Mouse (Mus musculus) thymus, adult 18-20 months (tissue): Measurements from ENCODE around the gene Pnpla2.
"Not testable (repeated sequence)": the region's sequence is repeated elsewhere in the genome, so short reads cannot be mapped to it uniquely, and the experiment has no call there.

ENCODE experiments used
- DNase-seq, 2 experiments: peaks; one replicate each; pipeline ENCODE4 v3.0.0; 2022; ENCODE audit warnings: mixed read lengths in 2 of 2

Pnpla2 gene

GRCm38 (mm10) chr7:141432186-141432611, 22.8 kb upstream of the Pnpla2 start:
- no peak for DNase-seq

- no peak for DNase-seq
These were observed 22.1 kb upstream of the Pnpla2 start for GRCm38 (mm10) chr7:141432741-141433516.

- no peak for DNase-seq
These were observed 21.2 kb upstream of the Pnpla2 start for GRCm38 (mm10) chr7:141433517-141434400.

GRCm38 (mm10) chr7:141434464-141434863, 20.5 kb upstream of the Pnpla2 start:
- DNase-seq = no peak

GRCm38 (mm10) chr7:141435129-141435855, 19.7 kb upstream of the Pnpla2 start:
- DNase-seq = no peak

GRCm38 (mm10) chr7:141435856-141436522, 19.0 kb upstream of the Pnpla2 start:
- no peak for DNase-seq

- no peak for DNase-seq
These were observed 18.5 kb upstream of the Pnpla2 start for GRCm38 (mm10) chr7:141436523-141436892.

GRCm38 (mm10) chr7:141437178-141438120, 17.5 kb upstream of the Pnpla2 start, which contains the start of gene Slc25a22:
Gene Slc25a22, minus strand, starts transcription at chr7:141437892.
- peak; percentile 73 for DNase-seq

GRCm38 (mm10) chr7:141438201-141438968, 16.6 kb upstream of the Pnpla2 start:
- no peak for DNase-seq

GRCm38 (mm10) chr7:141439140-141439679, 15.8 kb upstream of the Pnpla2 start:
- DNase-seq = no peak

- DNase-seq = no peak
These were observed 15.2 kb upstream of the Pnpla2 start for GRCm38 (mm10) chr7:141439811-141440210.

- peak in 1 of 2 experiments; percentile 31 for DNase-seq
These were observed 14.4 kb upstream of the Pnpla2 start for GRCm38 (mm10) chr7:141440613-141441012.

- DNase-seq = peak in 1 of 2 experiments; percentile 7
These were observed 13.5 kb upstream of the Pnpla2 start for GRCm38 (mm10) chr7:141441460-141441859.

GRCm38 (mm10) chr7:141442199-141442598, 12.8 kb upstream of the Pnpla2 start:
- no peak for DNase-seq

GRCm38 (mm10) chr7:141443081-141443821, 11.7 kb upstream of the Pnpla2 start:
- peak in 1 of 2 experiments; percentile 44 for DNase-seq

GRCm38 (mm10) chr7:141443828-141444237, 11.2 kb upstream of the Pnpla2 start, which contains the start of gene Pidd1:
Gene Pidd1, minus strand, starts transcription at chr7:141444025.
- peak; percentile 59 to 61 for DNase-seq

- DNase-seq = not testable (repeated sequence)
These were observed 8.6 kb upstream of the Pnpla2 start for GRCm38 (mm10) chr7:141446374-141446773.

GRCm38 (mm10) chr7:141447110-141447991, 7.6 kb upstream of the Pnpla2 start, which contains the start of gene Rplp2:
Gene Rplp2, plus strand, starts transcription at chr7:141447370.
- DNase-seq = peak; percentile 87 to 91
